Mouse (Mus musculus): Measurements from ENCODE around the gene Pck1. TPM values are rescaled to one million over a fixed set of nuclear protein-coding genes. Genes with fewer than 3 reads are reported as not detected.

Pck1 gene
- polyA plus RNA-seq, 1 experiment from 2014 or later, result not detected

GRCm38 (mm10) chr2:173177951-173178350, 25.1 kb downstream of the Pck1 start:
- no peak overlapping the region for H3K4me2 ChIP-seq (replicated peaks)
- H3K27me3 ChIP-seq, result peaks cover 25% of the 10 kb centered on the region; the same call in 1 of the 2 replicates
- H3K4me1 ChIP-seq, result peaks cover 27% of the 10 kb centered on the region
- ATAC-seq (ENCODE audit: low FRiP score, low read depth), result no peak
- no peak overlapping the region for H3K4me3 ChIP-seq
- 85% methylated on average over 8 of the region's 8 CpGs for WGBS
- H3K36me3 ChIP-seq, result no peaks in the 10 kb centered on the region
- no peaks in the 10 kb centered on the region for H3K9me3 ChIP-seq
- H3K27ac ChIP-seq, result no peak overlapping the region
- no peak overlapping the region for H3K9ac ChIP-seq

- peaks cover 25% of the 10 kb centered on the region; the same call in 1 of the 2 replicates for H3K27me3 ChIP-seq
- no peak overlapping the region for H3K4me2 ChIP-seq (replicated peaks)
- 82% methylated on average over 7 of the region's 7 CpGs for WGBS
- H3K36me3 ChIP-seq, result no peaks in the 10 kb centered on the region
- no peak overlapping the region for H3K4me3 ChIP-seq
- no peak overlapping the region for H3K27ac ChIP-seq
- no peak for ATAC-seq (ENCODE audit: low FRiP score, low read depth)
- H3K9me3 ChIP-seq, result no peaks in the 10 kb centered on the region
- H3K9ac ChIP-seq, result no peak overlapping the region
- peaks cover 16% of the 10 kb centered on the region for H3K4me1 ChIP-seq
Observed at GRCm38 (mm10) chr2:173179046-173179445, 26.2 kb downstream of the Pck1 start.

- ATAC-seq (ENCODE audit: low FRiP score, low read depth), result no peak
- Histone ChIP-seq H3K9me3 (no peaks in the 10 kb centered on the region), H3K4me2 (replicated peaks) (no peak overlapping the region), H3K27me3 (peaks cover 32% of the 10 kb centered on the region), H3K4me1 (peaks cover 9% of the 10 kb centered on the region; the same call in 1 of the 2 replicates), H3K27ac (no peak overlapping the region), H3K36me3 (no peaks in the 10 kb centered on the region), H3K4me3 (no peak overlapping the region), H3K9ac (no peak overlapping the region)
- WGBS, result 79% methylated on average over 4 of the region's 4 CpGs
Observed at GRCm38 (mm10) chr2:173180026-173180425, 27.2 kb downstream of the Pck1 start.

- no peaks in the 10 kb centered on the region for H3K9me3 ChIP-seq
- ATAC-seq (ENCODE audit: low FRiP score, low read depth), result no peak
- no peak overlapping the region for H3K4me2 ChIP-seq (replicated peaks)
- H3K36me3 ChIP-seq, result no peaks in the 10 kb centered on the region
- no peak overlapping the region for H3K9ac ChIP-seq
- WGBS, result 76% methylated on average over 11 of the region's 11 CpGs
- H3K4me1 ChIP-seq, result peaks cover 9% of the 10 kb centered on the region; the same call in 1 of the 2 replicates
- H3K27ac ChIP-seq, result no peak overlapping the region
- no peak overlapping the region for H3K4me3 ChIP-seq
- H3K27me3 ChIP-seq, result peaks cover 37% of the 10 kb centered on the region
Observed at GRCm38 (mm10) chr2:173180721-173181388, 28.0 kb downstream of the Pck1 start.

GRCm38 (mm10) chr2:173181486-173181885, 28.6 kb downstream of the Pck1 start:
- Histone ChIP-seq H3K4me2 (replicated peaks) (no peak overlapping the region), H3K27ac (no peak overlapping the region), H3K9me3 (no peaks in the 10 kb centered on the region), H3K9ac (no peak overlapping the region), H3K4me3 (no peak overlapping the region), H3K4me1 (peaks cover 10% of the 10 kb centered on the region; the same call in 1 of the 2 replicates), H3K36me3 (no peaks in the 10 kb centered on the region), H3K27me3 (peaks cover 38% of the 10 kb centered on the region)
- WGBS, result 64% methylated on average over 5 of the region's 5 CpGs
- ATAC-seq (ENCODE audit: low FRiP score, low read depth), result no peak

GRCm38 (mm10) chr2:173181901-173182300, 29.1 kb downstream of the Pck1 start:
- Histone ChIP-seq H3K4me1 (peaks cover 14% of the 10 kb centered on the region; the same call in 1 of the 2 replicates), H3K27ac (no peak overlapping the region), H3K9me3 (no peaks in the 10 kb centered on the region), H3K9ac (no peak overlapping the region), H3K4me2 (replicated peaks) (no peak overlapping the region), H3K27me3 (peaks cover 42% of the 10 kb centered on the region), H3K36me3 (no peaks in the 10 kb centered on the region), H3K4me3 (no peak overlapping the region)
- no peak for ATAC-seq (ENCODE audit: low FRiP score, low read depth)
- 86% methylated on average over 7 of the region's 7 CpGs for WGBS

- no peaks in the 10 kb centered on the region for H3K9me3 ChIP-seq
- H3K27me3 ChIP-seq, result peaks cover 41% of the 10 kb centered on the region
- H3K4me3 ChIP-seq, result no peak overlapping the region
- no peak overlapping the region for H3K27ac ChIP-seq
- ATAC-seq (ENCODE audit: low FRiP score, low read depth), result no peak
- H3K36me3 ChIP-seq, result no peaks in the 10 kb centered on the region
- 74% methylated on average over 7 of the region's 7 CpGs for WGBS
- no peak overlapping the region for H3K9ac ChIP-seq
- H3K4me1 ChIP-seq, result peaks cover 14% of the 10 kb centered on the region; the same call in 1 of the 2 replicates
- no peak overlapping the region for H3K4me2 ChIP-seq (replicated peaks)
Observed at GRCm38 (mm10) chr2:173182796-173183195, 29.9 kb downstream of the Pck1 start.

- no peak for ATAC-seq (ENCODE audit: low FRiP score, low read depth)
- H3K4me2 ChIP-seq (replicated peaks), result no peak overlapping the region
- peaks cover 14% of the 10 kb centered on the region; the same call in 1 of the 2 replicates for H3K4me1 ChIP-seq
- no peaks in the 10 kb centered on the region for H3K9me3 ChIP-seq
- H3K27me3 ChIP-seq, result peaks cover 36% of the 10 kb centered on the region
- H3K36me3 ChIP-seq, result no peaks in the 10 kb centered on the region
- H3K9ac ChIP-seq, result no peak overlapping the region
- H3K27ac ChIP-seq, result no peak overlapping the region
- 94% methylated on average over 10 of the region's 10 CpGs for WGBS
- no peak overlapping the region for H3K4me3 ChIP-seq
Observed at GRCm38 (mm10) chr2:173183311-173183710, 30.5 kb downstream of the Pck1 start.

- no peak overlapping the region for H3K27ac ChIP-seq
- no peak for ATAC-seq (ENCODE audit: low FRiP score, low read depth)
- 7% methylated on average over 8 of the region's 8 CpGs for WGBS
Observed at GRCm38 (mm10) chr2:173183836-173184460, 31.1 kb downstream of the Pck1 start.

GRCm38 (mm10) chr2:173184475-173185080, 31.7 kb downstream of the Pck1 start:
- ATAC-seq (ENCODE audit: low FRiP score, low read depth), result no peak
- WGBS, result 63% methylated on average over 11 of the region's 11 CpGs
- peaks cover 34% of the 10 kb centered on the region for H3K27me3 ChIP-seq
- H3K4me1 ChIP-seq, result peaks cover 14% of the 10 kb centered on the region; the same call in 1 of the 2 replicates
- H3K4me2 ChIP-seq (replicated peaks), result no peak overlapping the region
- no peak overlapping the region for H3K27ac ChIP-seq
- H3K36me3 ChIP-seq, result no peaks in the 10 kb centered on the region
- H3K9ac ChIP-seq, result no peak overlapping the region
- no peaks in the 10 kb centered on the region; the same call in 1 of the 2 replicates for H3K9me3 ChIP-seq
- no peak overlapping the region for H3K4me3 ChIP-seq

More at GRCm38 (mm10) chr2:173183836-173184460, 31.1 kb downstream of the Pck1 start:
- Histone ChIP-seq H3K9me3 (no peaks in the 10 kb centered on the region), H3K4me1 (peaks cover 14% of the 10 kb centered on the region; the same call in 1 of the 2 replicates), H3K27me3 (peaks cover 34% of the 10 kb centered on the region), H3K4me2 (replicated peaks) (no peak overlapping the region), H3K4me3 (no peak overlapping the region), H3K36me3 (no peaks in the 10 kb centered on the region), H3K9ac (no peak overlapping the region)

GRCm38 (mm10) chr2:173185282-173185681, 32.4 kb downstream of the Pck1 start:
- Histone ChIP-seq H3K4me1 (peaks cover 14% of the 10 kb centered on the region; the same call in 1 of the 2 replicates), H3K36me3 (no peaks in the 10 kb centered on the region), H3K4me3 (no peak overlapping the region), H3K9me3 (no peaks in the 10 kb centered on the region; the same call in 1 of the 2 replicates), H3K27me3 (peaks cover 33% of the 10 kb centered on the region), H3K9ac (no peak overlapping the region), H3K4me2 (replicated peaks) (no peak overlapping the region), H3K27ac (no peak overlapping the region)
- 65% methylated on average over 6 of the region's 6 CpGs for WGBS
- ATAC-seq (ENCODE audit: low FRiP score, low read depth), result no peak

Data from limb, embryonic 13.5 days (tissue).